Mouse (Mus musculus): ENCODE results near the gene Aqp6. TPM values are rescaled to one million over a fixed set of nuclear protein-coding genes. Genes with fewer than 3 reads are reported as not detected.

Aqp6 gene
- total and polyA plus RNA-seq, 2 experiments = not detected

DNA sequence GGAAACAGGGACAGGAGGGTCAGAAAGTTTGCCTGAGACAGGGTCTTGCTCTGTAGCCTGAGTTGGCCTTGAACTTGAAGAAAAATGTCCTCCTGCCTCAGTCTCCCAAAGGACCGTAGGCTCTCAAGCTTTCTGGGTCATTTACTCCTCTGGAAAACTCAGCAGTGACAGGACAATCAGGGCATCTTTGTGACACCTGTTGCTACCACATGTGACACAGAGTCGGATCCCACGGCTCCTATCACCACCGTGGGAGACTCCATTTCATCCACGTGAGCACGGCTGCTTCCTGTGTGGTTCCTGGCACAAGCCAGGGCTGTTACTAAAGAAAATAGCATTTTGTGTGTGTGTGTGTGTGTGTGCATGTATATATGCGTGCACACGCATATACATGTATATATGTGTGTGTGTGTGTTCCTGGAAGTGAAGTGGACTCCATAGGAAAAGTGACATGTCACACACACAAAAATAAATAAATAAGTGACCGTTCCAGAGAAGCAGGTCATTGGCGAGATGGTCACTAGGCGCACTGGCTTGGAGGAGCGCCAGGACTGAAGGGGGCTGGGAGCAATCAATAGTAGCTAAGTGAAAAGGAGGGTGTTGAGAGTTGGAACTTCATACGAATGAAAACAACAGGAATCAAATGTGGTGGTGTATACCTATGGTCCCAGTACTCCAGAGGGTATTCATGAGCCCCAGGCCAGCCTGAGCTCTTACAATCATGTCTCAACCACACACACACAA lies 7.4 kb downstream of the Aqp6 start:
- DNase-seq (ENCODE audit: extremely low read depth, low read depth, low spot score) = no peak
- H3K4me3 ChIP-seq (ENCODE audit: insufficient read depth, low read depth, low read length) = no peak overlapping the region
- H3K79me2 ChIP-seq (ENCODE audit: control insufficient read depth, insufficient read depth, low read length) = no peaks in the 10 kb centered on the region
- H3K4me1 ChIP-seq (ENCODE audit: control insufficient read depth, insufficient read depth, low read length) = no peaks in the 10 kb centered on the region
- no peak overlapping the region for H3K9ac ChIP-seq (ENCODE audit: low read depth, low read length)
- H3K36me3 ChIP-seq (ENCODE audit: control insufficient read depth, insufficient read depth, low read length) = no peaks in the 10 kb centered on the region
- no peak overlapping the region for H3K27ac ChIP-seq (replicated peaks; ENCODE audit: insufficient read depth, low read depth, low read length)
- 35% methylated on average over 13 of the region's 13 CpGs for WGBS
- H3K27me3 ChIP-seq (ENCODE audit: control insufficient read depth, insufficient read depth, low read length) = no peaks in the 10 kb centered on the region
- TF ChIP-seq POLR2A (IDR thresholded peaks at IDR 0.05; ENCODE audit: extremely low read depth, insufficient read depth, low read length) (no peak), CTCF (IDR thresholded peaks at IDR 0.05; ENCODE audit: low read depth, low read length) (no peak)

DNA sequence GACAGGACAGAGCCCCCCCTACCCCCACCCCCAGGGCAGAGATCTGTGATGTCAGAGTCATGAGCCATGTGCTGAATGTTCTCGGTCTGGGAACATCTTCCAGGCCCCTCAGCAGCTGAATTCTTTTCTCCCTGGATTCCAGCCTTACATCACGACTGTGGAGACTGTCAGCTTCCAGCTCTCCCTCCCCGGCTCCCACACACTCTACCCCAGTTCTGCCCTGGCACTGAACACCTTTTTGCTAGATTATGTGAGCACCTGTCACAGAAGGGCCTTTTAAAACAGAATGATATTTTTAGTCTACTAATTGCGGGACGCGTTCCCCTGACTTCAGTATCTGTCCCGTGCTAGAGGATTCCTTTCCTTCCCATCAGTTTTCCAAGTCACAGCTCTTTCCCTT lies 10.4 kb downstream of the Aqp6 start:
- H3K27ac ChIP-seq (replicated peaks; ENCODE audit: insufficient read depth, low read depth, low read length) = no peak overlapping the region
- H3K9ac ChIP-seq (ENCODE audit: low read depth, low read length) = no peak overlapping the region
- H3K4me3 ChIP-seq (ENCODE audit: insufficient read depth, low read depth, low read length) = no peak overlapping the region
- H3K36me3 ChIP-seq (ENCODE audit: control insufficient read depth, insufficient read depth, low read length) = no peaks in the 10 kb centered on the region
- no peaks in the 10 kb centered on the region for H3K79me2 ChIP-seq (ENCODE audit: control insufficient read depth, insufficient read depth, low read length)
- 87% methylated on average over 7 of the region's 7 CpGs for WGBS
- no peak for DNase-seq (ENCODE audit: extremely low read depth, low read depth, low spot score)
- no peak for TF ChIP-seq CTCF (IDR thresholded peaks at IDR 0.05; ENCODE audit: low read depth, low read length)
- TF ChIP-seq POLR2A (IDR thresholded peaks at IDR 0.05; ENCODE audit: extremely low read depth, insufficient read depth, low read length) = no peak
- H3K4me1 ChIP-seq (ENCODE audit: control insufficient read depth, insufficient read depth, low read length) = no peaks in the 10 kb centered on the region
- no peaks in the 10 kb centered on the region for H3K27me3 ChIP-seq (ENCODE audit: control insufficient read depth, insufficient read depth, low read length)

DNA sequence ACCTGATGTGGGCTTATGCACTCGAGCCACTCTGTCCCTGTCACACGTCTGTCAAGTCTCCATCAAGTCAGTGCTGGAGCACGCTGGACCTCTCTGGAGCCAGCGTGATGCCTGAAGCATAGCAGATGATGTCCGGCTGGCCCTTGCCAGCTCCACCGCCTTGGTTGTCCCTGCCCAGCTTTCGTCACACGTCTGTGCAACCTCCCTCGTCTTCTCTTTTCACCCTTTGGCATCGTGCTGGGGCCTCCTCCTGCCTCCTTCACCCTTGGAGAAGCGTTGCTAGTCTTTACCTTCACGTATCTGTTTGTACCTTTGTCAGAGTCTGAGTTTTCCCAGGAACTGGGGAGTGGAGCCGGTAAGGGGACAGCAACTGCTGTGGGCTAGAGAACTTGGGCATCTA lies 13.1 kb downstream of the Aqp6 start:
- Histone ChIP-seq H3K27ac (replicated peaks; ENCODE audit: insufficient read depth, low read depth, low read length) (no peak overlapping the region), H3K4me3 (ENCODE audit: insufficient read depth, low read depth, low read length) (no peak overlapping the region), H3K27me3 (ENCODE audit: control insufficient read depth, insufficient read depth, low read length) (no peaks in the 10 kb centered on the region), H3K36me3 (ENCODE audit: control insufficient read depth, insufficient read depth, low read length) (no peaks in the 10 kb centered on the region), H3K4me1 (ENCODE audit: control insufficient read depth, insufficient read depth, low read length) (no peaks in the 10 kb centered on the region), H3K79me2 (ENCODE audit: control insufficient read depth, insufficient read depth, low read length) (no peaks in the 10 kb centered on the region), H3K9ac (ENCODE audit: low read depth, low read length) (no peak overlapping the region)
- no peak for DNase-seq (ENCODE audit: extremely low read depth, low read depth, low spot score)
- 86% methylated on average over 13 of the region's 13 CpGs for WGBS
- TF ChIP-seq CTCF (IDR thresholded peaks at IDR 0.05; ENCODE audit: low read depth, low read length) = no peak
- TF ChIP-seq POLR2A (IDR thresholded peaks at IDR 0.05; ENCODE audit: extremely low read depth, insufficient read depth, low read length) = no peak

DNA sequence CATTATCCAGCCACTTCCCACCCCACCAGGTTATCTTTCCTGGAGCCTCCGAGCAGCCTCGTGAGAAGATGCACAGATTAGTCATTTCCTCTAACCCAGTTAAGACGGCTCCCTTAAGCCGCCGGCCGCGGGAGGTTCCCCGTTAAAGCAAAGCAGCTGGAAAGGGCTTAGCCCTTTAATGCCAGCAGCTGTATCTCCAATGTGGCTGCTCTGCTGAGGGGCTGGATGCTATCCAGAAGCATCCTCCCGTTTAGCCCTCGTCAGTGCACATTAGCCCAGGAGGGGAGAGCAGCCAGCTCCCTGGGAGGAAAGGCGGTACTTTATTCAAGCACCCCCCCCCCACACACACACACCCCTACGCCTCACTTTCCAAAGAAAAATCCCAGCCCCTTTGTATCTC lies 13.6 kb downstream of the Aqp6 start:
- Histone ChIP-seq H3K79me2 (ENCODE audit: control insufficient read depth, insufficient read depth, low read length) (no peaks in the 10 kb centered on the region), H3K4me3 (ENCODE audit: insufficient read depth, low read depth, low read length) (no peak overlapping the region), H3K27me3 (ENCODE audit: control insufficient read depth, insufficient read depth, low read length) (no peaks in the 10 kb centered on the region), H3K27ac (replicated peaks; ENCODE audit: insufficient read depth, low read depth, low read length) (no peak overlapping the region), H3K9ac (ENCODE audit: low read depth, low read length) (no peak overlapping the region), H3K36me3 (ENCODE audit: control insufficient read depth, insufficient read depth, low read length) (no peaks in the 10 kb centered on the region), H3K4me1 (ENCODE audit: control insufficient read depth, insufficient read depth, low read length) (no peaks in the 10 kb centered on the region)
- 31% methylated on average over 12 of the region's 12 CpGs for WGBS
- no peak for TF ChIP-seq CTCF (IDR thresholded peaks at IDR 0.05; ENCODE audit: low read depth, low read length)
- TF ChIP-seq POLR2A (IDR thresholded peaks at IDR 0.05; ENCODE audit: extremely low read depth, insufficient read depth, low read length) = no peak
- DNase-seq (ENCODE audit: extremely low read depth, low read depth, low spot score) = no peak

DNA sequence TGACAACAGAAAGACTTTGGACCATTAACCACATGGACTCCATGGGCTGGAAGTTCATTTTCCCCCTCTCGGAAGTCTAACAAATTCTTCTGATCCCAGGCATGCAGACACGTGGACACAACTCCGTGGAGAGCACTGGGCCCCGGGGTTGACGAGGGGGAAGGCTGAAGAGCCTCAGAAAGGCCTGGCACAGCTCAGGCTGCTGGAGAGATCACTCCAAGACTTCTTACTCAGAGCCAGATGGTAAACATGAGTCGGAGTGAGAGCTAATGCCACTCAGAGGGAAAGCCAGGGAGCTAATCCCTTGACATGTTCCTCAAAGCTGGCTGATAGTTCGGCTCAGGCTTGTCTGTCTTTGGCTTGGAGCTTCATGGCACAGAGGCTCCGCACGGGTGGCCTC lies 14.0 kb downstream of the Aqp6 start:
- Histone ChIP-seq H3K36me3 (ENCODE audit: control insufficient read depth, insufficient read depth, low read length) (no peaks in the 10 kb centered on the region), H3K4me1 (ENCODE audit: control insufficient read depth, insufficient read depth, low read length) (no peaks in the 10 kb centered on the region), H3K9ac (ENCODE audit: low read depth, low read length) (no peak overlapping the region), H3K79me2 (ENCODE audit: control insufficient read depth, insufficient read depth, low read length) (no peaks in the 10 kb centered on the region), H3K27ac (replicated peaks; ENCODE audit: insufficient read depth, low read depth, low read length) (no peak overlapping the region), H3K27me3 (ENCODE audit: control insufficient read depth, insufficient read depth, low read length) (no peaks in the 10 kb centered on the region), H3K4me3 (ENCODE audit: insufficient read depth, low read depth, low read length) (no peak overlapping the region)
- TF ChIP-seq POLR2A (IDR thresholded peaks at IDR 0.05; ENCODE audit: extremely low read depth, insufficient read depth, low read length) (no peak), CTCF (IDR thresholded peaks at IDR 0.05; ENCODE audit: low read depth, low read length) (no peak)
- WGBS = 42% methylated on average over 9 of the region's 9 CpGs
- peak; percentile 1 for DNase-seq (ENCODE audit: extremely low read depth, low read depth, low spot score)

DNA sequence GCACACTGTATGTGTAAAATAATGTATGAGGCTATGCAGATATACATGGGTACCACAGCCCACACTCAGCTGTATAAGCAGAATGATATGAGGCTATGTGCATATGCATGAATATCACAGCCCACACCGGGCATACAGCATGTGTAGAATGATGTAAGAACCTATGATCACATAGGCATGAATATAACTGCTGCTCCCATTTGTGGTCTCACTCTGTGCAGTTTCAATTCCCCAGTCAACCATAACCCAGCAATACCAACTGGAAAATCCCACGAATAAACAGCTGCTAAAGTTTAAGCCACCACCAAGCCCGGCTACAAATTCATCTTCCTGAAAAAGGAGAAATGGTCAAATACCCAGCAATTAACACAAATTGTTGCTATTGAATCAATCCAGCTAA lies 17.4 kb downstream of the Aqp6 start:
- no peak overlapping the region for H3K27ac ChIP-seq (replicated peaks; ENCODE audit: insufficient read depth, low read depth, low read length)
- no peaks in the 10 kb centered on the region for H3K36me3 ChIP-seq (ENCODE audit: control insufficient read depth, insufficient read depth, low read length)
- 95% methylated on average over 3 of the region's 3 CpGs for WGBS
- no peaks in the 10 kb centered on the region for H3K79me2 ChIP-seq (ENCODE audit: control insufficient read depth, insufficient read depth, low read length)
- H3K9ac ChIP-seq (ENCODE audit: low read depth, low read length) = no peak overlapping the region
- DNase-seq (ENCODE audit: extremely low read depth, low read depth, low spot score) = no peak
- no peaks in the 10 kb centered on the region for H3K4me1 ChIP-seq (ENCODE audit: control insufficient read depth, insufficient read depth, low read length)
- TF ChIP-seq POLR2A (IDR thresholded peaks at IDR 0.05; ENCODE audit: extremely low read depth, insufficient read depth, low read length) (no peak), CTCF (IDR thresholded peaks at IDR 0.05; ENCODE audit: low read depth, low read length) (no peak)
- no peaks in the 10 kb centered on the region for H3K27me3 ChIP-seq (ENCODE audit: control insufficient read depth, insufficient read depth, low read length)
- no peak overlapping the region for H3K4me3 ChIP-seq (ENCODE audit: insufficient read depth, low read depth, low read length)

Measured in liver, adult 2 months (tissue).